Mouse (Mus musculus): ENCODE results near the gene Sema3b.

Gene Sema3b

GRCm38 (mm10) chr9:107632478-107632877 is 23.4 kb upstream of the Sema3b start:
- DNase-seq (ENCODE audit: low spot score) = no peak

DNA sequence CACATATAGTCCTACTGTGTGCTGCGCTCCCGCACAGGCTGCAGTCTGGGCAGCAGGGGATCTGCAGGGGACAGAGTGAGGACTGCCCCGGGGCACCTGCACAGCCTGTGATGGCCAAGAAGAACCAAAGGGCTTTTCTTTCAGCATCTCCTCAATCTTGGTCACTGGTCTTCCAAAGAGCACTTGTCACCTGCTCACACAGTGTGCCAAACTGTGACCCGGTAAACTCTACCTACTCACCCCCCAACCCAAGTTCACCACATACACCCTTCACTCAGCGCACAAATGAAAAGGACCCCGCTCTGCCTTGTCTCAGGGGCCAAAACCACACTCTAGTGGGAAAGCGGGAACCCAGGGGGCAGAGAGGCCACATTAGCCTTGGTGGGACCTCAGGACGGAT is 22.8 kb upstream of the Sema3b start:
- DNase-seq (ENCODE audit: low spot score) = no peak

DNA sequence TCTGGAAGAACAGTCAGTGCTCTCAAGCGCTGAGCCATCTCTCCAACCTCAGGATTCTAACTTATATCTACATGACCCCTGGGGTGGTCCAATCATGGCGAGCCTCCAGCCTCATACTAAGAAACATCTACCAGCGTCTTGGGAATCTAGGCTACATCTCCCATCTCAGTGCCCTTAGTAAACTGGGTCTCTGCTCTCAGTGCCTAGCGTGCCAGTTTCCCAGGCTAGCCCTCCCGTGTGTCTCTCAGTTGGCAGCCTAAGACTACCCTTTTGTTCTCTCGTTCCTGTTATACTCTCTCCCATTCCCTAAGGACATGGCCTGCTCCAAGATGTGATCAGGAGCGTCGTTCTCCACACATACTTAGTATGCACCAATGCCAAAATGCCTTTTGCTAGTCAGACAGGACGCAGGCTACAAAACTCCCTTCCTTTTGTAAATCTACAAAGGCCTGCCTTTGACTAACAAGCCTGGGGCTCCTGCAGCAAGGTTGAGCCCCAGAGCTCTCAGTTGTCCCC is 22.3 kb upstream of the Sema3b start:
- no peak for DNase-seq (ENCODE audit: low spot score)

- DNase-seq (ENCODE audit: low spot score) = no peak
Observed at GRCm38 (mm10) chr9:107630576-107630975, 21.5 kb upstream of the Sema3b start.

DNA sequence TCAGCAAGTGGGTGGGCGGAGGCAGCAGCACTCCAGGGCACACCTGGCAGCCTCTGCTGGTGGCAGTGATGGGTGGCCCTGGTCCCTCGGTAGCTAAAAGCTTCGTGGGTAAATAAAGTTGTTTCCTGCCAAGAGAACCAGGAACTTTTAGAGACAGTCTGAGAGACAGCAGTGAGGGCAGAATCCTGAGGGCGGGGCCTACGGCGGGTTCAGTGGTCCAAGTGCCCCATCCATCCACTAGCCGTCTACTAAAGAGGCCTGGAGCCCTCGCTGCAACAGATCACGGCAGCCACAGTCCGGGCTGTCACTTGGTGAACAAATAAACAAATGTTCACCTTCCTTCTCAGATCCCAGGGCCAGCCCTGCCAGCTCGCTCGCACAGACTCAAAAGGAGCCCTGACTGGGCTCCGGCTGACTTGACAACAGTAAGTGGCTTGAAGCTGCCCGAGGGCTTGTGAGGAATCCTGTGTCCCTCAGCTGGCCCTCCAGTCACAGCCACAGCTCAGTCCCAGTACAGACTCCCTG is 20.9 kb upstream of the Sema3b start:
- no peak for DNase-seq (ENCODE audit: low spot score)

DNA sequence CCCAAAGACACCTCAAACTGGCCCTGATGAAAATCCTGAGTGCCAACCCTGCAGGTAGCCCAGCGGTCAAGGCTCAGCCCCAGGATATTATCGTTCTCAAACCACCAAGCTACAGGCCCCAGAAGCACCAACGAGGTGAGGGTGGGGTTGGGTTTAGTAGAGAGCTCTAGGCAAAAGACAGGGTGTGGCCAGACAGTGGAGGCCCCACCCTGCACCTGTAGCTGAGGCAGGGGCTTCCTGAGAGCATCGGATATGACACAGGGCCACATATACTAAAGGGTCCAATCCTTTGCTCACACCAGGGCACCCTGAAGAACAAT is 20.3 kb upstream of the Sema3b start:
- DNase-seq (ENCODE audit: low spot score) = no peak

DNA sequence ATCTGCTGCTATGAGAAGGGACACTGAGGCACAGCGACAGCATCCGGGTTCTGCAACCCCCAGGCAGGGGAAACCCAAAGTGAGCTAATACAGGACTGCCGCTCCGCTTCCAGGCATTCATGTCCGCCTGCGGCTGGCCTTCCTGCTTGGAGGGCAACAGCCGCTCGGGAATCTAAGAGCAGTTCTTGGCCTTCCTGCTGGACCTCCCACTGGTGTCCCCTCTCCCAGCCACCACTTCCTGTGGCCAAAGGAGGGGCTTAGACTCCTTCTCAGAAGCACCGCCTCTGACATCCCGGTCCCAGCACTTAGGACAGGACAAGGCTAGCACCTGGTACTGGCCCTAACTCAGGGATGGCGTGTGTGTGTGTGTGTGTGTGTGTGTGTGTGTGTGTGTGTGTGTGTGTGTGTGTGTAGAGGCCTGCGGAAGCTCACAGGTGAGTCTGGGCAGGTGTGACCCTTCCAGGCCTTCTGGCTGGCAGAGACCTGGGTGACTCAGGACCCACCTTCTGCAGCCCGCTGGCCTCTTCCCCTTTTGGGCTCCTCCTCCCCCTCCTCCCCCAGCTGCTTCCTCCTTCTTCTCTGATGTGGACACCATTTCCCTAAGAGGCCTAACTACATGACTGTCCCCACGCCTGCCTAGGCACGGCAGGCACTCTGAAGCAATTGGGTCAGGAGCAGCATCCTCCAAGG is 19.8 kb upstream of the Sema3b start:
- DNase-seq (ENCODE audit: low spot score) = no peak

DNA sequence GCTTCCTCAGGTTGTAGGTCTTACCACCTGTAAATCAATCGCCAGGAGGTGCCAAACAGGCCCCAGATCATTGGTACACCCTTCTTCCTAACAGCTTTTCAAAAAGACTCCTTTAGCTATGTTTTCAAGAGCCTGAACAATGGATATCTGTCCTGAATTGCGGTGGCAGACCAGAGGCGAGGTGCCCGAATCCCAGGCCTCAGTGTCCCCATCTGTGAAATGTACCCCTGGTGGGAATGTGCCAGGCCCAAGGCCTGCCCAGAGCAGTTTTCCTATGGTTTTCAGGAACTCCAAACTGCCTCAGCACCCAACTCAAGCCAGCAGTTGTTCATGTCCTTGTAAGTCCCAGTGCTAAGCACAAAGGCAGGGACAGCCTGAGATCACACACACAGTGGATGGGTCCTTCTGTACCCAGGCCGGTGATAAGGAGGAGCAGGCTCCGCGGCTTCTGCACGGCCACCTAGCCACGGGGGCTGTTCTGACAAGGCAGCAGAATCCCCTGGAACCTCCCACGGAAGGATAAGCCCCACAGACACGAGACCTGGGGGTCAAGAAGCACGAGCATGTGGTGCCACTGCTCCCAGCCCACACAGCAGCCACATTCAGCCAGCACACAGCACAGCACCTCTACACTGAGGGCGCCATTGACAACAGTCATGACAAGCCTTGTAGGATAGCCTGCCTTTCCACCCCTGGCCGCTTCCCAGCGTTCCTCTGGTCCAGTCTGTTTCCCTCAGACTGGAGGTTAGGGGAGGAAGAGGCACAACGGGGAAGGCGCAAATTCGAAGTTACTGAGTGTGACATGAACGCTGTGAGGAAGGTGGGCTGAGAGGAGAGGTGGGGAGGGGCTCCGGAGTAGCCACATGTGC is 18.6 kb upstream of the Sema3b start:
- no peak for DNase-seq (ENCODE audit: low spot score)

DNA sequence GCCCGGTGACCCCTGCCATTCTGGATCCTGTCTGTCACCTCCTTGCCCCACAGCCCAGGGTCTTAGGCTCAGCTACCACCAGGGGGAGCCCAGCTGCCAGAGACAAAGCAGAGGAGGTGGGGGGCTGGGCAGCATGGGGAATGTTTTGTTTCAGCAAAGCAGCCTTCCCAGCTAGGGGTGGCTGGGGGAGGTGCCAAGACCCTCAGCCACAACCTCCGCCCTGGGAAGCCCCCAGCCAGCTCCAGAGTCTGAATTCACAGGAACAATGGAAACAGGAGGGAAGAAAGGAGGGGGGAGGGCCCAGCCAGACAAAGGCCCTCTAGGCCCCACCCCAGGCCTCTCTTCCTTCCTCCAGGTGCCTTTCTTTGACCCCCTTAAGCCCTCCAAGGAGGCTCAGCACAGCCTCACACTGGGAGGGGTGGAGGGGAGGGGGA is 17.8 kb upstream of the Sema3b start:
- peak; percentile 77 for DNase-seq (ENCODE audit: low spot score)

- no peak for DNase-seq (ENCODE audit: low spot score)
Observed at GRCm38 (mm10) chr9:107626158-107626843, 17.3 kb upstream of the Sema3b start.

DNA sequence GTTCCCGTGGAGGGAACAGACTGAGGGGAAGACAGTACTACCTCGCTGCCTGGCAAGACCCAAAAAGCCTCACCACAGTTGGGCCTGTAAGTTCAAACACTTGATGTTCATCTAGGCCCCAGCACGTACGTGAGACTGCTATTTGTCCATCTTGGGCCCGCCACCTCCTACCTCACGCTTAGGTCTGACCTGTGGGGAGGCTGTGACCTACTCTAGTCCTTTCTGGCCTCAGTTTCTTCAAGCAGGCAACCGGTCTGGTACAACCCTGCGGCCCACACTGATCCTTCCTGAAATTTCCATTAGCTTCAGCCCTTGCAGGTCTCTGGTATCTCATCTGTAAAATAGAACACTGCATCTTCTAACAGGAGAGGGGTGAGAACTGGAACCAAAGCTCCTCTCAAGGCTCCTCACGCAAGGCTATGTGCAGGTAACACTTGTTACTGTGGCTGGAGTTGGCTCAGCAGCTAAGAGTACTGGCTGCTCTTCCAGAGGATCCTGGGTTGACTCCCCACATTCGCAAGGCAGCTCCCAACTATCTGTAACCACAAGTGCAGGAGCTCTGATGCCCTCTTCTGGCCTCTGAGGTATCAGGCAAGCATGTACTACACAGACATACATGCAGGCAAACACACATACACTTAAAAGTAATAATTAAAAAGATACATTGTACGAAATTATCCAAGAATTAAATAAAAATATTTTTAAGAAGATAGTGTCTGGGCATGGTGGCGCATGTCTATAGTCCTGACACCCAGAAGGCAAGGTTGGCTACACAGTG is 16.5 kb upstream of the Sema3b start:
- no peak for DNase-seq (ENCODE audit: low spot score)

DNA sequence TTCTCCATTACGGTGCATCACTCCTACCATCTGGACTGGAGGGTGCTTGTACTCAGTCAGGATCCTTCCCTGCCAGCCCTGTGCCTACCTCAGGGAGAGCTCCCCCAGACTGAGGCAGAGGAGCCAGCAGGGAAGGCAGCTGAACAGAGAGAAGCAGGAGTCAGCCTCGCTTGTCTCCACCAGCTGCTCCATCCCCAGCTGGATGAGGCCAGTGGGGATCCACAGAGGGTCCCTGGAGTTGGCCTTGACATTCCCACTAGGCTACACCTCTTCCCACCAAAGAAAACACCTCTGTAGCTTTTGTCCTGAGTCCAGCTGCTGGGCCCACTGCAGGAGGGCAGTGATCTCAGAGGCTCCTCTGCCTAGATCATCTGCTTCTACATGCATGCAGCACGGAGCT is 15.9 kb upstream of the Sema3b start:
- no peak for DNase-seq (ENCODE audit: low spot score)

GRCm38 (mm10) chr9:107624539-107624938 is 15.5 kb upstream of the Sema3b start:
- DNase-seq (ENCODE audit: low spot score) = no peak

GRCm38 (mm10) chr9:107620954-107621353 is 11.9 kb upstream of the Sema3b start:
- DNase-seq (ENCODE audit: low spot score) = no peak

GRCm38 (mm10) chr9:107619546-107619879 is 10.5 kb upstream of the Sema3b start:
- DNase-seq (ENCODE audit: low spot score) = no peak

DNA sequence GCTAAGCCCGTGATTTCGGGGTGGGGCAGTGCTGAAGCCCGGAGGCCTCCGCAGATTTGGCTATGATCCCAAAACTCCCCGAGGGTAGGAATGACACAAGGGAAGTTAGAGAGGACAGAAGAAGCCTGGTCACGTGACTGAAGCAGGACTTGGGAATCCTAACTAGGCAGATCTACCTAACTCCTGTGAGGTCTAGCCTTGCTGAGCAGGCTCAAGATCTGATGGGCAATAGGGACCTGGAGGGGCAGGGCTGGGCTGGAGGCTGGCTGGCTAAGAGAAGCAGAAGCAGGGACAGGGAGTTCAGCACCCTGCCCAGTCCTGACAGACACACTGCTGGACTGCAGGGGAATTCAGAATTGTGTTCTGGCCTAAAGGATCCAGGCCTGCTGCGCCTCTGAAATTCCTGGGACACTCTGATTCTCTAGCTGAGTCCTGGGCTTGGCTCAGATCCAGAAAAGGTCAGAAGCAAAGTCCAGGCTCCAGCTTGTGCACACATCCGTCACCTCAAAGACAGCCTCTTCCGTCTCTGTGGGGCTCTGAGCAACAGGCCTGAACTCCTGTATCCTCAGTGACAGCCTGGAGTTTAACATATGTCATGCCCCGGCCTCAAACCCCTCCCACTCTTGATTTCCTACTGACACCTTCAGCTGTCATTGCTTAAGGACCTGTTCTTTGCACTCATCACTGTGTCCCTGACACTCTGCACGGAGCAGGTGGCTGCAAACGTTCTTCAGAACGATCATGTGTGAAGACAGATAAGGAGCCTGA is 9.9 kb upstream of the Sema3b start:
- no peak for DNase-seq (ENCODE audit: low spot score)

- no peak for DNase-seq (ENCODE audit: low spot score)
Observed at GRCm38 (mm10) chr9:107618098-107618497, 9.1 kb upstream of the Sema3b start.

- DNase-seq (ENCODE audit: low spot score) = no peak
Observed at GRCm38 (mm10) chr9:107617461-107617860, 8.4 kb upstream of the Sema3b start.

DNA sequence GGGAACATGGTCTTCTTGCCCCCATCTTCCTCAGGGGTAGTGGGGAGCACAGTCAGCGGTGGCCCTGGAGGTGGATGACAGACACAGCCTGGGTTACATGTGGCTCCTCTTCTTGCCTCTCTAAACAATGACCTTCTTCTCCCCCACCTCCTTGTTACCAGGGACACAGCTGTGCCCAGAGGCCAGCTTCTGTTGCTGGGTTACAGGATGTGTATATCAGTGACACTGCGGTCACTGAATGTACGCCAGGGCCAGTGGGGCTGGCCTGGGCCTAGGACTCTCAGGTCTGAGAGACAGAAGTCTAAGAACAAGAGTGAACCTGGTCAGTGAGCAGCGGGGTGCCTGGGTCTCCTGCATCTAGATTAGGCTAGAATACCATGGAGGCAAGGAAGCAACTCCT is 6.0 kb upstream of the Sema3b start:
- no peak for DNase-seq (ENCODE audit: low spot score)

DNA sequence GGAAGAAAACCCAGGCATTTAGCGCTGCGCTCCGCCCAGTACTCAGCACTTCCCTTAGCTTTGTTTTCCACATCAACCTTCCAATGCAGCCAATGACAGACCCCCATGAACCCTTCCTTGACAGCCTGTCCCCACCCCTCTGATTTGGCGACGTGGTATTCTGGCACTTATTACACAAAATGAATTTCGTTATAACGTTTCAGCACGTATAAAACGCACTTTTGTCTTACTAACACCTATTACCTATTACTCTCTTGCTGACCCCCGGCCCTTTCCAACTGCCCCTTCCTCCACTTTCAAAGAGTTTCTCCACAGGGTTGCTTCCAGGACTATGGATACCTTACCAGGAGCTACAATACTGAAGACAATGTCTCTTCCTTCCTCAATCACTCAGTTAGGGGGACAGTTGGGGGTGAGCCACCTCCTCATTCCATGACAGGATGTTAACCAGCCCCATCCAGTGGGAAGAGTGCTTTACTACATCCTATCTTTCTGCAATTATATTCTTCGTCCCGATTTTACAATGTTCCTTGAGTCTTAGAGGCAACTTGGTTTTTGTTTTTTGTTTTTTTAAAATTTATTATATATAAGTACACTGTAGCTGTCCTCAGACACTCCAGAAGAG is 4.0 kb upstream of the Sema3b start:
- no peak for DNase-seq (ENCODE audit: low spot score)
